Mouse (Mus musculus): ENCODE measurements around the gene Stxbp6. TPM values are rescaled to one million over a fixed set of nuclear protein-coding genes. Genes with fewer than 3 reads are reported as not detected.

Stxbp6 gene
- total and polyA plus RNA-seq, 2 experiments from 2014 or later, result 28.9 to 31.8 TPM

- DNase-seq (ENCODE audit: low spot score) (no peak), ATAC-seq (ENCODE audit: low FRiP score) (no peak)
- TF ChIP-seq CTCF (IDR thresholded peaks at IDR 0.05), result no peak
- Histone ChIP-seq H3K4me2 (ENCODE audit: low read depth, low read length, poor library complexity, severe bottlenecking) (no peak overlapping the region), H3K27me3 (ENCODE audit: insufficient read depth, low read length) (no peaks in the 10 kb centered on the region), H3K9me3 (ENCODE audit: low read length) (no peaks in the 10 kb centered on the region), H3K4me3 (ENCODE audit: low read depth, low read length) (no peak overlapping the region), H3K27ac (ENCODE audit: low read depth, low read length) (no peak overlapping the region), H3K4me1 (ENCODE audit: insufficient read depth, low read length) (no peaks in the 10 kb centered on the region), H3K9ac (replicated peaks; ENCODE audit: low read length, poor library complexity, severe bottlenecking) (no peak overlapping the region), H3K36me3 (ENCODE audit: insufficient read depth, low read length) (no peaks in the 10 kb centered on the region)
- 93% methylated on average over 4 of the region's 4 CpGs for WGBS
These were observed 77.1 kb downstream of the Stxbp6 start for GRCm38 (mm10) chr12:44997422-44997821.

GRCm38 (mm10) chr12:44996897-44997296 lies 77.6 kb downstream of the Stxbp6 start:
- H3K4me3 ChIP-seq (ENCODE audit: low read depth, low read length), result no peak overlapping the region
- H3K4me2 ChIP-seq (ENCODE audit: low read depth, low read length, poor library complexity, severe bottlenecking), result no peak overlapping the region
- 92% methylated on average over 3 of the region's 3 CpGs for WGBS
- H3K9ac ChIP-seq (replicated peaks; ENCODE audit: low read length, poor library complexity, severe bottlenecking), result no peak overlapping the region
- H3K36me3 ChIP-seq (ENCODE audit: insufficient read depth, low read length), result no peaks in the 10 kb centered on the region
- no peak for DNase-seq (ENCODE audit: low spot score)
- no peak overlapping the region for H3K27ac ChIP-seq (ENCODE audit: low read depth, low read length)
- ATAC-seq (ENCODE audit: low FRiP score), result no peak
- H3K9me3 ChIP-seq (ENCODE audit: low read length), result no peaks in the 10 kb centered on the region
- H3K4me1 ChIP-seq (ENCODE audit: insufficient read depth, low read length), result no peaks in the 10 kb centered on the region
- no peak for TF ChIP-seq CTCF (IDR thresholded peaks at IDR 0.05)
- no peaks in the 10 kb centered on the region for H3K27me3 ChIP-seq (ENCODE audit: insufficient read depth, low read length)

DNA sequence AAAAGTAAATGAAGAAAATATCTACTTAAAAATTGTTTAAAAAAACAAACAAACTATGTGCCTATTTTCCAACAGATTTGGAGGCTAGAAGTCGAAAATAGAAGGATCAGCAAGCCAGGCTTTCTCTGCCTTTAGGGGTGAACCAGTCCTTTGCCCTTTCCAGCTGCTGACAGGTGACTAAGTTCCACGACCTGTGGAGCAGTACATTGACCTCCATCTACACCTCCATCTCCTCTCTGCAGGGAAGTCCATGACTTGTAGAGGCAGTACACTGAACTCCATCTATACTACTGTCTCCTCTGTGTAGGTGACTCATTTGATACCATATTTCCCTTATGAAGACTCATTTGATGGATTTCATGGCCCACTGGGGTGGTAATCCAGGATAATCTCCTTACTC lies 78.2 kb downstream of the Stxbp6 start:
- Histone ChIP-seq H3K4me3 (ENCODE audit: low read depth, low read length) (no peak overlapping the region), H3K9me3 (ENCODE audit: low read length) (no peaks in the 10 kb centered on the region), H3K27ac (ENCODE audit: low read depth, low read length) (no peak overlapping the region), H3K36me3 (ENCODE audit: insufficient read depth, low read length) (no peaks in the 10 kb centered on the region), H3K9ac (replicated peaks; ENCODE audit: low read length, poor library complexity, severe bottlenecking) (no peak overlapping the region), H3K4me2 (ENCODE audit: low read depth, low read length, poor library complexity, severe bottlenecking) (no peak overlapping the region), H3K4me1 (ENCODE audit: insufficient read depth, low read length) (no peaks in the 10 kb centered on the region), H3K27me3 (ENCODE audit: insufficient read depth, low read length) (no peaks in the 10 kb centered on the region)
- DNase-seq (ENCODE audit: low spot score) (no peak), ATAC-seq (ENCODE audit: low FRiP score) (no peak)
- no peak for TF ChIP-seq CTCF (IDR thresholded peaks at IDR 0.05)
- 81% methylated on average over 2 of the region's 2 CpGs for WGBS

DNA sequence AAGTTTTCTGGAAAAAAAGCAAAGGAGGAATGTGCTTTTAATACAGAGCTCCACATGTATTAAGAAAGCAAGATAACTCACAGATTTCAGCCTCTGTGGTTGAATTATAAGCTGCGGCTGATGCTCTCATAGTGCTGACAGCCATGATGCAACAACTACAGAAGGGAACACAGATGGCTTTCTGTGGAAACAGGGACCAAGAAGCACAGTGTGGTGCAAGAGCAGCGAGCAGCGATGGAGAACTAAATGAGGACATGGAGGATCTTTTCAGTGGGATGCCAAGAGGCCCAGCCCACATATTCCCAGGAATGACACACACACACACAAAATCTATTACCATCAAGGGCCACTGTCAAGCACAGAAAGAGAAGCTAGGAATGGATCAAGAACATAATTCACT lies 81.1 kb downstream of the Stxbp6 start:
- Histone ChIP-seq H3K4me1 (ENCODE audit: insufficient read depth, low read length) (no peaks in the 10 kb centered on the region), H3K36me3 (ENCODE audit: insufficient read depth, low read length) (no peaks in the 10 kb centered on the region), H3K9ac (replicated peaks; ENCODE audit: low read length, poor library complexity, severe bottlenecking) (no peak overlapping the region), H3K27ac (ENCODE audit: low read depth, low read length) (no peak overlapping the region), H3K9me3 (ENCODE audit: low read length) (no peaks in the 10 kb centered on the region), H3K4me2 (ENCODE audit: low read depth, low read length, poor library complexity, severe bottlenecking) (no peak overlapping the region), H3K4me3 (ENCODE audit: low read depth, low read length) (no peak overlapping the region), H3K27me3 (ENCODE audit: insufficient read depth, low read length) (no peaks in the 10 kb centered on the region)
- 89% methylated on average over 3 of the region's 3 CpGs for WGBS
- no peak for TF ChIP-seq CTCF (IDR thresholded peaks at IDR 0.05)
- DNase-seq (ENCODE audit: low spot score), result no peak
- no peak for ATAC-seq (ENCODE audit: low FRiP score)

DNA sequence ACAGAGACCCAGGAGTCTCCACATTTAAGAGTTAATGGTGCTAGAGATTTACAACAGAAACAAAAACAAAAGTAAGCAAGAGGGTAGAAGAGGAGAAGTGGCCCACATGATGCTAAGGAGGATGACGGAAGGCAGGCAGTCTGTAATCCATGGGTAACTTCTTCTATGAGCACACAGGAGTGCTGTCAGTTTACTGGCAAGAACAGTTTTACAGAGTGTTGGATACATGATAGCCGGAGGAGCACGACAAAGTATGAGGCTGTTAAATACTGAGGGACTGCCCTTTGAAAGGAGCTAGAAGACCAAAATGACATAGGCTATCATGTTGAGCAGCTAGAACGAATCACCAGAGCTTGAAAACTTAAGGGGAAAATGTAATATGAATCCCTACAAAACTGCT lies 81.7 kb downstream of the Stxbp6 start:
- Histone ChIP-seq H3K4me2 (ENCODE audit: low read depth, low read length, poor library complexity, severe bottlenecking) (no peak overlapping the region), H3K27ac (ENCODE audit: low read depth, low read length) (no peak overlapping the region), H3K36me3 (ENCODE audit: insufficient read depth, low read length) (no peaks in the 10 kb centered on the region), H3K9ac (replicated peaks; ENCODE audit: low read length, poor library complexity, severe bottlenecking) (no peak overlapping the region), H3K9me3 (ENCODE audit: low read length) (no peaks in the 10 kb centered on the region), H3K27me3 (ENCODE audit: insufficient read depth, low read length) (no peaks in the 10 kb centered on the region), H3K4me1 (ENCODE audit: insufficient read depth, low read length) (no peaks in the 10 kb centered on the region), H3K4me3 (ENCODE audit: low read depth, low read length) (no peak overlapping the region)
- 93% methylated on average over 4 of the region's 4 CpGs for WGBS
- DNase-seq (ENCODE audit: low spot score), result no peak
- TF ChIP-seq CTCF (IDR thresholded peaks at IDR 0.05), result no peak
- ATAC-seq (ENCODE audit: low FRiP score), result no peak

DNA sequence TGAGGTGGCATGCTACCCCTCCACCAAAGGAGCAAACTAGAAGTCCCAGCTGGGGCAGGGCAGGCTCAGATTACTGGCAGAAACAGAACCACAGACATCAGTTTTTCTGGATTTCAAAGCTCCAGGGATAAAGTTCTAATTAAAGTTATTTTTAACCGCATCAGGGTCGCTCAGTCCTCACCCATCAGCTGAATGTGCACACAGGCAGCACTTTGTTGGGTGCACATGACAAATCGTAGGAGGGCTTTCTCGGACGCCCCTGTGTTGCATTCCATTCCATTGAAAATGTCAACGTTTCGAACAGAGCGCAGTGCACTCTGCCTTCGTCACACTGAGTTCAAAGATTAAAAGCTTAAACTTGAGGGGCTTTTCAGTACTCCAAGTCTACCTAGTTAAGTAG lies 84.1 kb downstream of the Stxbp6 start:
- WGBS, result 62% methylated on average over 9 of the region's 9 CpGs
- Histone ChIP-seq H3K36me3 (ENCODE audit: insufficient read depth, low read length) (no peaks in the 10 kb centered on the region), H3K4me1 (ENCODE audit: insufficient read depth, low read length) (no peaks in the 10 kb centered on the region), H3K9ac (replicated peaks; ENCODE audit: low read length, poor library complexity, severe bottlenecking) (no peak overlapping the region), H3K27ac (ENCODE audit: low read depth, low read length) (no peak overlapping the region), H3K4me2 (ENCODE audit: low read depth, low read length, poor library complexity, severe bottlenecking) (no peak overlapping the region), H3K4me3 (ENCODE audit: low read depth, low read length) (no peak overlapping the region), H3K27me3 (ENCODE audit: insufficient read depth, low read length) (no peaks in the 10 kb centered on the region), H3K9me3 (ENCODE audit: low read length) (no peaks in the 10 kb centered on the region)
- DNase-seq (ENCODE audit: low spot score), result no peak
- no peak for ATAC-seq (ENCODE audit: low FRiP score)
- TF ChIP-seq CTCF (IDR thresholded peaks at IDR 0.05), result no peak

All from midbrain, postnatal 0 days (tissue).